Mouse (Mus musculus) liver, adult (tissue): ENCODE measurements around the gene Eef1g.

ENCODE experiments used
- GATA4 ChIP-seq: IDR thresholded peaks from 2 replicates; pipeline ENCODE4 v1.6.1; 2014; ENCODE audit warnings: mild to moderate bottlenecking, low read length; ENCODE audit not compliant: insufficient replicate concordance

The Eef1g gene

DNA sequence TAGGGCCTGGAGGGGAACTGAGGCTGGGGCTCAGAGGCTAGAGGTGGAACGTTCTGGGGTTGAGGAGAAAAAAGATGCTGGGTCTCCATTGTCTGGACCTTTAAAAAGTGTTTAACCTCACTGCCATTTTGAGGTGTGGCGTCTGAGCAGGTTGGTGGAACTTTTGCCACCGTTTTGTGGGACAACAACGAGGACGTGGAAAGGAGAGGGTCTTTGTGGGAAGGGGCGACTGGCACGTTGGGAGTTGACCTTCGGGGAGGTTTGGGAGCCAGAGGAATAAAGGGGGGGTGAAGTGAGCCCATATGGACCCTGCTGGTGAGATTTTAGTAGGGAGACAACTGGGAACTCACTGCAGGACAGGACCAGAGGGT is 517 bp downstream of the Eef1g start:
- no peak for TF ChIP-seq GATA4

DNA sequence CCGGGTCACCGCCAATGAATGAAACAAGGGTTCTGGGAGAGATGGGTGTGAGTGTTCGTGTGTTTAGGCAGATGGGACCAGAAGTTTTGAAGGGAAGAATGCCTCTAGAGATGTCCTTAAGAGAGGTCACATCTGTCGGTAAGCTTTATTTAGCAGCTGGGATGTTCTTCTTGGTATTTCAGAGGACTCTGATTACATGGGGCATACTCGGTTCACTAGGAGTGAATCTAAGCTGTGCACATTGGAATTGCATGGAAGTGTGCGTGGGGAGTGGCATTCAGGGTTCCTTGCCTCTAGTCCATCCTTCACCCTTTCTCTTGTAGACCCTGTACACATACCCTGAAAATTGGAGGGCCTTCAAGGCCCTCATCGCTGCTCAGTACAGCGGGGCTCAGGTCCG is 1.1 kb downstream of the Eef1g start:
- TF ChIP-seq GATA4, result no peak

DNA sequence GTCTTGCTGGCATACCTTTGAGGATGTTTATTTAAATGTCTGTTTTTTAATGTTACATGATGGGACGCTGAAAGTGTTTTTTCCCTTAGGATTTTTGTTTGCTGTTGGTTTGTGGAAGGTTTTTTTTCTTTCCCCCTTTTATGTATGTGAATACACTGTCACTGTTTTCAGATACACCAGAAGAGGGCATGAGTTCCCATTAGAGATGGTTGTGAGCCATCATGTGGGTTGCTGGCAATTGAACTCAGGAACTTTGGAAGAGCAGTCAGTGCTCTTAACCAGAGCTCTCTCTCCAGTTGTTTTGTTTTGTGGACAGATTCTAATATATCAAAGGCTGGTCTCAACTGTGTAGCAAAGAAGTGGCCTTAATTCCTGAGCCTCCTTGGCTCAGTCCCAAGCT is 7.8 kb downstream of the Eef1g start:
- TF ChIP-seq GATA4, result no peak

DNA sequence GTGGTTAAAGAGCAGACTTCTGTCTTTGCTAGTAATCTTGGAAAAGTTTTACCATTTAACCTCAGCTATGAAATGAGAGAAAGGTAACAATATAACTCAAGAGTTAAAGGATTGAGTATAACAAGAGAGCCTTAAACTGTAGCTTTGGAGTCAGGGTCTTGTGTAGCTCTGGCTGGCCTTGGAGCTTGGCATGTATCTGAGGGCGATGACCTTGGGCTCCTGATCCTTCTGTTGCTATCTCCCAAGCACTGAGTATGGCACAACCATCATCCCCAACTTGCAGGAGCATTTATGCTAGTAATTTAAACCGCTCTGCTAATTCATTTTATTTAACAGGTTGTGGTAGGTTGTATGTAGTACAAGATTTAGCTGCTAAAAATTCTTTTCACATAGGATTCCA is 8.7 kb downstream of the Eef1g start:
- TF ChIP-seq GATA4, result no peak

DNA sequence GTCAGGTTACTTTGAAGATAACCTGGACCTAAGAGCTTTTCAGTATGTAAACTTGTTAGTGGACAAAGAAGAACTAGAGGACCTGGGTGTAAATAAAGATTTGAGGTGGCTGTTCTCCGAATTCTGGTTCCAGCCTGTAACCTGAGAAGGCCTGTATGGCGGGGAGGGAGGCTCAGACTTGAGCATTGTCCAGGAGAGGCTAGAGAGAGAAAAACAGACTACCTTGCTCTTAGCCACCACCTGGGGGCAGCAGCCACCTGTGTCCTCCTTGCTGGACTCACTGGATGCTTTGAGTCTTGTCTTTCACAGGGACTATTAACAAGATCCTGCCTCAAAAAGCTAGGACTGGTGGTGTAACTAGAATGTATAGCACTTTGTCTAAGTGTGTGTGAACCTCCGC is 9.7 kb downstream of the Eef1g start:
- TF ChIP-seq GATA4, result no peak

DNA sequence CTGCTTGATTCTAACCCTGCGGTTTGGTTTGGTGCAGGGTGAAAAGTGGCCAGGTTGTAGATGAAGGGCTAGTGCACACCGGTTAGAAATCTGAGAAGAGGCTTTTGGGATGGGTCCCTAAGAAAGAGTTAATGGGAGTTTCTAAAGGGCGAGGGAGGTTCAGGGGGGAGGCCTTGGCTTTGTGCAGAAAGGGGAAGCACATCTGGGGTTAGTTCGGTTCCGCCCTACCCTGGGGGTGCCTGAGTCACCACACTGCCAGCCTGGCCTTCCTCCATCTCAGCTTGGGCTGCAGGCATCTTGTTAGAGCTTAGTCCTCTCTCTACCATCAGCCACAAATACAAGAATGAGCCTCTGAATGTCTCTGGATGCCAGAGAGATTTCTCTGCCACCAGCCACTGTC is 13.9 kb downstream of the Eef1g start:
- no peak for TF ChIP-seq GATA4

DNA sequence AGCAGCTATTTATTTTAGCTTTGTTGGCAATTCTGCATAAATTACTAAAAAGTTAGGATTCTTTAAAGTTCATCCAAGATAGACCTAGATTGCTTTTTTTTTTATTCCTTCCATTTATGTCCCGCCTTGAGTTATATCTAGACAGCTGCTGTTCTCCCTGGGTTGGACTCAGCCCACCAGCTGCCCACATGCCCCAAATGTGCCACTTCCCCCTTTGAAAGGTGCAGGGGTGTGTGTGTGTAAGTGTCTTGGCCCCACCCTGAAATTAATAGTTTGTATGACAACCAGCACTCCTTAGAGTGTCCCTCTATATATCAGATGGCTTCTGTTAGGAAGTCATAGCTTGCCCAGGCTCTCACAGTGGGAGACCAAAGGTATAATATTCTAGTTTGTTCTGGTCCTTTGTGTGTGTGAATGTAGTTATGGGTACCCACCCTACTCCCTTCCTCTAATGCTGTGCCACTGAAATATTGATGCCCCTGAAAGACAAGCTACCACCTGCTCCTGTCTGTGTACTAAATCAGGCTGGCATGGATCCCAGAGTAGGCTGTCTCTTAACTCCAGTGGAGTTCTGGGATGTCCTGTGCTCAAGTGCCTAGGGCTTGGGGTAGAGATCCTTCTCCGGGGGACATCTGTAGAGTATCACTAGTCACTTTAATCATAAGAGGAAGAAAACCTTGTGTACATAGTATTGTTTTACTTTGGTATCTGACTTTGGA is 14.8 kb downstream of the Eef1g start:
- TF ChIP-seq GATA4, result no peak

DNA sequence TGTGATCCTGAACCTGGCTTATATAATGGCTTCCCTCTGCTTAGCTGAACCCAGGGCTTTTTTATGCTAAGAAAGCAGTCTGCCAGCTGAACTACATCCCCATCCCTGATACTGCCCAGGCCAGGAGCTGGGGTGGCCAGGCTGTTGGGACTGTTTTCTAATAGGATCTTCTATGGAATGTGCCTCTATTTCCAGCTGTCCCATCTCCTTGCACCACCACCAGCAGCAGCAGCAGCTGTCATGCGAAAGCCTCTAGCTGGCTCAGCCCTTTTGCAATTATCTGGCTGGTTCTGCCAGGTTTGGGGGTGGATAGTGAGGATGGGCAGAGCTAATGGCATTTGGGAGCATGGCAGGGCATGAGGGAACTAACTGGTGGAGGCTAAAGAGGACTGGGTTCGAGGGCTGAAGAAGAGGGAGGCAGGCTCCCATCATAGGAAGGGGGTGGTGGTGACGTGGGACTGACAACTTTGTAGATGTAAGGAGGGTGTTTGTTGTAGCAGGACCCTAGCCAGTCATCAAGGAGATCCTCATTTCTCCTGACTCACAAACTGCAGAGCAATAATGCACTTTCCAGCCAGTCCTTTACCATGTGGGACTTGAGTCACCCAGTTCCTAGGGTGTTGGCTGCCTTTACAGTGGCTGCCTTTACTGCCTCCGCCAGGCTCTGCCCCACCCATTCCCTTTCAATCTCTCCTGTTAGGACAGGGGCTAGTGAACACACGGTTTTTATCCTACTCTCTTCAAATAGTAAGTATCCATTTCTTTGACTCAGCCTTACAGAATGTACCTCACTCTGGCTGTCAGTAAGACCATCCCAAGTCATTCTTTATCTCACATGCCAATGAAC is 15.7 kb downstream of the Eef1g start:
- TF ChIP-seq GATA4, result no peak

DNA sequence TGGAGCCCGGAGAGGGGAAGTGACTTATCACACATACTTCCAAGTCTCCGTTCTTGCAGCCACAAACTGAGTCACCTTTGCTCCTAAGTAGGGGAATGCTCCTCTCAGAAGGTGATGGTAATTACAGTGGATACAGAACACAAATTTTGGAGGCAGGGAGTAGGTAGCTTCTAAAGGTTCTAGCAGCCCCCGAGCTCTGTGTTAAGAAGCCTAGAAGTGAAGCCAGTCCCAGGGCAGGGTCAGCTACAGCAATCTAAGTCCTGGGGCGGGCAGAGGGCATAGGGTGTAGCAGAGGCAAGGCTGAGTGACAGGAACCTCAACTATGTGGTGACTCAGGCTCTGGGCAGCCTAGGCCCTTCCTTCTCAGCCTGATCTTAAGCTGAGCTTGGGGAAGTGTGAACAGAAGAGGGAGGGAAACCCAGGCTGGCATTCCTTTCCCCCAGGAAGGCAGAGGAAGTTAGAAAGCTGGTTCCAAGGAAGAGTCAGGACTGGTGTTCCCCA is 16.4 kb downstream of the Eef1g start:
- TF ChIP-seq GATA4, result no peak

DNA sequence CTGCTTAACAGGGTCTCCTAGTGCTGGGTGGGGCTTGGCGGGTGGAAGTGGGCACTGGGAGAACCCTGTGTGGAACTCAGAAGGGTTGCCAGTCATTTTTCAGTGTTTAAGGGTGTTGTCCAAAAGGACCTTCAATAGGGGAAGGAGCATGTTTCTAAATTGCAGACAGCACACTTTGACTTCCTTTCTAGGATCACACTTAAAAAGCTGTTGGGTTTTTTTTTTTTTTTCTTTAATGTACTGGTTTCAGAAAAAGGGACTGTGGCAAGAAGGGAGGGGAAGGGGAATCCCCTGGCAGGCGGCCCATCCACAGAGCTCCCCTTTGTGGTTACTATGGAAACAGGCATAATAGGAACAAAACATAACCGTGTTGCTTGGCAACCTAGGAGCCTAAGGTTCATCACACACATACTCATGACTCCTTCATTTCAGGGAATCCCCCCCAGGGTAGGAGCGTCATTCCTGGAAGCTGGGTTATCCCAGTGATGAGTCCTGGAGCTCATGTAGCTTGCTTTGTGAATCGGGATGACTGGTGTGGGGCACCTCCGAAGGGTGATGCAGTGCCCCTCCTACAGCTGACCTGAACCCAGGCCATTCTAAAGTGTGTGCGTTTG is 17.5 kb downstream of the Eef1g start:
- no peak for TF ChIP-seq GATA4

DNA sequence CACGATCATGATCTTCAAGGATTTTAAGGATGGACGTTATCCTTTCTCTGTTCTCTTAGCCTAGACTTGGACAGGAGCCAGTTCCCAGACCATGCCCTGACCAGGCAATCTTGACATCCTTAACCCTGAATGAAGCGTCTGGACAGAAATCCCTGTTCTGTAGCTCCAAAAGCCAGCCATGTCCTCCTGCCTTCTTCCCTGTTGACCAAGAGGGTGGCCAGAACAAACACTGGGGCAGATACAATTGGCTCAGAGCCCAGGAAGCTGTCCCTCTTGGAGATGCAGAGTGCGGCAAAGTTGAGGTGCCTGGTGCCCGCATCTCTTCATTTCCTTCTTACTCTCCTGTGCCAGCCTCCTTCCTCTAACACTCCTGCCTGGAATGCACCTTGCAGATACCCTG is 19.1 kb downstream of the Eef1g start:
- TF ChIP-seq GATA4, result no peak

DNA sequence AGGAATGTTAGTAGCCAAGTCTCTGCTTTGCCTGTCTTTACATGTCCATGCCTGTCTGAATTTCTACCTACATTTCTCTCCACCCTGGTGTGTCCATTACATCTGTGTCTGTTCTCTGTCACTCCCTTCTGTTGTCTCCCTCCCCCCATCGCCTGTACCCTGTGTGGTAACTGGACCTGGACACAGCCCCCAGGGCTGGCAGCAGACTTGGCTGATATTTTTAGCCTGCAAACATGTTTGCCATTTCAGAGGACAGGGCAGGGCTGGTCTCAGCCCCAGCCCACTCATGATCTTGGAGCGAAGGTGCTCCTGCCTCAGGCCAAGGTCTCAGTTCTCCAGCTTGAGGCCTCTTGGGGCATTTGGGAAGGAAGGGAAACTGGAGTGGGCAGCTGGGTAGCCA is 21.0 kb downstream of the Eef1g start:
- no peak for TF ChIP-seq GATA4

DNA sequence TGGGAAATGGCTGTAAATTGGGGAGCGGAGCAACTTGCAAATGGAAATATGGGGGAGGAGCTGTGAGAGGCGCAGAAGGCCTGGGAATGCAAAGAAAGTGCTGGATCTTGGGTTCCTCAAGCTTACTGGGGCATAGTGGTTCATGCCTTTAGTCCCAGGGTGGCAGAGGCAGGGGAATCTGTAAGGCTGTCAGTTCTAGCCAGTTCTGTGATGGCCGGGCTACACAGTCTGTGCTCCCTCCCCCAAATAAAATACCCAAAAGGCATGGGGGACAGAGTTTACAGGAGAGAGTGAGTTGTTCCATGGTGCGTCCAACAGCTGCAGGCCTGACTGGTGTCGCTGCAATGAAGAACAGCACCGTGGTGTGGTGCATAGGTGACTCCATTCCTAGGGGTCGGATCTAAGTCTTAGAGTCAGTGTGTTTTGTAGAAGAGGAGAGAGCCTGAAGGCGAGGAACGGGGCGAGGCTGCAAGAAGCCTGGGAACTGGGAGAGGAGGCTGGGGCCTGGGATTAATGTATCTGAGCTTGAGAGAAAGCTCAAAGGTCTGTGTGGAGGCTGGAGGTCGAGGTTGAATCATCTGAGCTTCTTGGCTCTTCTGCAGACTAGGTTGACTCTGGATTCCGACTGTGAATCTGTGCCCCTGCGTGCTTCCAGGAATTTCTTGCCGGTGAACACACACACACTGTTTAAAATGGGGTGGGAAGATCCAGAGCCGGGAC is 21.7 kb downstream of the Eef1g start:
- TF ChIP-seq GATA4, result no peak

DNA sequence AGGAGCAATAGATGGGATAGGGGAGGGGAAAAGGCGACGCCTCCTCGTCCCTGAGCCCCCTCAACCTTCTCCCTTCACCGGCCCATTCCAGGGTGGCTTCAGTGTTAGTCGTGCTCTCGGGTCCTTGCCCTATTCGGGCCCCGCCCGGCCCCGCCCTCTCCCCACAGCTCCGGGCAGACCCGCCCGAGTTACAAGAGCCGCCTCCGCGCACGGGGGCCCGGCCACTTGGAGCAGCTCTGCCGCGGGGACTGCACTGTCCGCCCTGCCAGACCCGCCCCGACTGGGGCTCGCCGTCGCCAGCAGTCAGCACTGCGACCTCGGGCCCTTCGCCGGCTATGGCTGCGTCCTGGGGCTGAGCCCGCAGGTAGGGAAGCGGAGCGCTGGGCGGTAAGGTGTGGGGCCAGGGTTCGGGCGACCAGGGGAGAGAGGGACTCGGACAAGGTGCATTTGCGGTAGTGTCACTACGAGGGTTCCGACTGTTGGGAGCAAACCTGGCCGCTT is 22.3 kb downstream of the Eef1g start, which contains the start of gene Ahnak:
Gene Ahnak, plus strand, starts transcription at position 219 of the 501 bp plus-strand sequence.
- no peak for TF ChIP-seq GATA4

DNA sequence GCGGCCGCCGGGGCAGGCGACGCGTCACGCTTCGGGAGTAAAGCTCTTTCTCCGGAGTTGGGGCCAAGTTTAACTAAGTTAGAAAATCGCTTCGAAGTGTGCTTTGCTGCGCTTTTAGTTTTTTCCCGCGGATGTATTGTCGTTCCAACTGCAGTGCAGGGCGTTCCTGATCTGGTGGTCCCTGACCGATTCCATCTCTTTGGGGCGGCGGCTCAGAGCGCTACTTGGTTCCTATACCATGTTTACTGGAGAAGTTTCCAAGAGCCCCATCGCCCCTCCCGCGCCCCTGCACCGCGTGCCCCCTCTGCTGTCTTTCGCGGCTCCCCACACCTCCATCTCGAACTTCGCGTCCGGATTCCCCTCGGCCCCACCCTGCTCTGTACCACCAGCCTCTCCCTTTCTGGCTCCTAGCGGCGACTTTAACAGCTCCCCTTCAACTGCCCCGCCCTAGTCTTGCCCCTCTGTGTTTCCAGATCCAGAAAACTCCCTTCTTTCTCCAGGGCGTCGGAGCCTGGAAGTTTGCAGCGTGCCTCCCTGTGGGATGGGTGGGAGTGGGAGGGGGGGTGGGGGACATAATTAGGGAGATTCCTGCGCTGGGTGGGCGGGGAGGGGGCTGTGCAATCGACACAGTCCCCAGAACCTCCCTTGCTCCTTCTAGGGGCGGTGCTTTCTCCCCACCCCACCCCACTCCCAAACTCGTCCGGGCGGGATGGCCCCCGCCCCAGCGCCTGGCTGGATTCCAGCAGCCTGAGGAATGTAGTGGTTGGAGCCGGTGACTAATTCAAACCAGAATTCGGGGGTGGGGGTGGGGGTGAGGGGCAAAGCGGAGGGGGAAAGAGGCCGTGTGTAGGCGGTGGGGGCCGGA is 23.0 kb downstream of the Eef1g start:
- no peak for TF ChIP-seq GATA4
